Mouse (Mus musculus) hindbrain, embryonic 15.5 days (tissue): ENCODE results near the gene Unc5c. TPM values are rescaled to one million over a fixed set of nuclear protein-coding genes. Genes with fewer than 3 reads are reported as not detected.

Experiments used
- ATAC-seq: fragments of 200-750 bp; cut with Nextera tagmentation; 2 replicates; pipeline ENCODE4 v1.8.0; 2017; ENCODE audit warnings: low read depth, moderate number of reproducible peaks, moderate TSS enrichment; ENCODE audit not compliant: low FRiP score
- H3K27ac ChIP-seq: fragments of 300-500 bp; sonication (generic); replicated peaks from 2 replicates; pipeline ENCODE4 v1.5.1; 2015; ENCODE audit warnings: mild to moderate bottlenecking, inconsistent platforms
- H3K27me3 ChIP-seq: fragments of 300-500 bp; sonication (generic); 2 replicates; pipeline ENCODE4 v1.6.1; 2015; ENCODE audit warnings: control low read depth, inconsistent platforms
- H3K36me3 ChIP-seq: fragments of 300-500 bp; sonication (generic); 2 replicates; pipeline ENCODE4 v1.6.1; 2015; ENCODE audit warnings: control low read depth, inconsistent platforms
- H3K4me1 ChIP-seq: fragments of 300-500 bp; sonication (generic); replicated peaks from 2 replicates; pipeline ENCODE4 v1.6.1; 2015; ENCODE audit warnings: control low read depth, inconsistent platforms
- H3K4me2 ChIP-seq: fragments of 300-500 bp; sonication (generic); 2 replicates; pipeline ENCODE4 v1.6.1; 2015; ENCODE audit warnings: moderate library complexity, mild to moderate bottlenecking, inconsistent platforms
- H3K4me3 ChIP-seq: fragments of 300-500 bp; sonication (generic); 2 replicates; pipeline ENCODE4 v1.5.1; 2015; ENCODE audit warnings: mild to moderate bottlenecking, inconsistent platforms
- H3K9ac ChIP-seq: fragments of 300-500 bp; sonication (generic); 2 replicates; pipeline ENCODE4 v1.6.1; 2015; ENCODE audit warnings: inconsistent platforms
- H3K9me3 ChIP-seq: fragments of 300-500 bp; sonication (generic); 2 replicates; pipeline ENCODE4 v1.6.1; 2016; ENCODE audit warnings: control low read depth, inconsistent platforms
- WGBS: fragments of 180-500 bp; shearing (Covaris S2); methylation state at CpG from one replicate; pipeline ENCODE4 v1.1.7; 2015; 5-methylcytosine and 5-hydroxymethylcytosine counted together
- polyA plus RNA-seq: library from polyadenylated mRNA; unstranded; fragments of >200 nt; fragmentation: Nextera tagmentation; extraction: Ambion mirVana; gene quantifications from 2 replicates; pipeline ENCODE4 v1.2.1, GENCODE M21; 2015

Unc5c gene
- polyA plus RNA-seq, 1 experiment from 2014 or later: 28.6 TPM

- no peak for ATAC-seq
- Histone ChIP-seq H3K9me3 (no peaks in the 10 kb centered on the region), H3K4me1 (peaks cover 7% of the 10 kb centered on the region; the same call in 1 of the 2 replicates), H3K27ac (no peak overlapping the region), H3K27me3 (peaks cover 9% of the 10 kb centered on the region; the same call in 1 of the 2 replicates), H3K4me3 (no peak overlapping the region), H3K36me3 (no peaks in the 10 kb centered on the region), H3K9ac (no peak overlapping the region), H3K4me2 (no peak overlapping the region)
These were observed 116.3 kb downstream of the Unc5c start for GRCm38 (mm10) chr3:141581190-141581891.

- no peak overlapping the region for H3K4me2 ChIP-seq
- no peak for ATAC-seq
- H3K4me1 ChIP-seq: peaks cover 7% of the 10 kb centered on the region; the same call in 1 of the 2 replicates
- H3K27ac ChIP-seq: no peak overlapping the region
- H3K27me3 ChIP-seq: peaks cover 12% of the 10 kb centered on the region; the same call in 1 of the 2 replicates
- no peak overlapping the region for H3K4me3 ChIP-seq
- no peaks in the 10 kb centered on the region for H3K36me3 ChIP-seq
- H3K9ac ChIP-seq: no peak overlapping the region
- H3K9me3 ChIP-seq: no peaks in the 10 kb centered on the region
These were observed 116.8 kb downstream of the Unc5c start for GRCm38 (mm10) chr3:141581892-141582214.

GRCm38 (mm10) chr3:141583180-141583579 is 118.2 kb downstream of the Unc5c start:
- no peak for ATAC-seq
- Histone ChIP-seq H3K9ac (no peak overlapping the region), H3K9me3 (no peaks in the 10 kb centered on the region), H3K27me3 (peaks cover 12% of the 10 kb centered on the region; the same call in 1 of the 2 replicates), H3K4me3 (no peak overlapping the region), H3K36me3 (no peaks in the 10 kb centered on the region), H3K4me1 (peaks cover 12% of the 10 kb centered on the region; the same call in 1 of the 2 replicates), H3K4me2 (no peak overlapping the region), H3K27ac (no peak overlapping the region)
- WGBS: 100% methylated on average over 1 of the region's 1 CpGs

- H3K27ac ChIP-seq: no peak overlapping the region
- H3K9me3 ChIP-seq: no peaks in the 10 kb centered on the region
- H3K4me1 ChIP-seq: peaks cover 23% of the 10 kb centered on the region
- no peak for ATAC-seq
- no peaks in the 10 kb centered on the region for H3K36me3 ChIP-seq
- H3K4me2 ChIP-seq: no peak overlapping the region
- H3K9ac ChIP-seq: no peak overlapping the region
- H3K27me3 ChIP-seq: peaks cover 9% of the 10 kb centered on the region; the same call in 1 of the 2 replicates
- no peak overlapping the region for H3K4me3 ChIP-seq
- WGBS: 48% methylated on average over 4 of the region's 4 CpGs
These were observed 124.5 kb downstream of the Unc5c start for GRCm38 (mm10) chr3:141589392-141590012.

- Histone ChIP-seq H3K4me2 (no peak overlapping the region), H3K4me3 (no peak overlapping the region), H3K36me3 (no peaks in the 10 kb centered on the region), H3K27me3 (no peaks in the 10 kb centered on the region; the same call in 1 of the 2 replicates), H3K9me3 (no peaks in the 10 kb centered on the region), H3K4me1 (peaks cover 24% of the 10 kb centered on the region), H3K27ac (no peak overlapping the region), H3K9ac (no peak overlapping the region)
- 65% methylated on average over 5 of the region's 5 CpGs for WGBS
- ATAC-seq: no peak
These were observed 128.2 kb downstream of the Unc5c start for GRCm38 (mm10) chr3:141593249-141593648.

GRCm38 (mm10) chr3:141594120-141594519 is 129.1 kb downstream of the Unc5c start:
- H3K36me3 ChIP-seq: no peaks in the 10 kb centered on the region
- H3K9ac ChIP-seq: no peak overlapping the region
- H3K9me3 ChIP-seq: no peaks in the 10 kb centered on the region
- H3K4me2 ChIP-seq: no peak overlapping the region
- ATAC-seq: no peak
- H3K4me3 ChIP-seq: no peak overlapping the region
- H3K27me3 ChIP-seq: no peaks in the 10 kb centered on the region; the same call in 1 of the 2 replicates
- WGBS: 83% methylated on average over 5 of the region's 5 CpGs
- peaks cover 18% of the 10 kb centered on the region for H3K4me1 ChIP-seq
- no peak overlapping the region for H3K27ac ChIP-seq

- H3K9me3 ChIP-seq: no peaks in the 10 kb centered on the region
- peaks cover 17% of the 10 kb centered on the region; the same call in 1 of the 2 replicates for H3K4me1 ChIP-seq
- no peak overlapping the region for H3K9ac ChIP-seq
- no peaks in the 10 kb centered on the region for H3K36me3 ChIP-seq
- 0 out of 2 replicates have a peak, but pooled peaks have one; percentile 19 for ATAC-seq
- no peaks in the 10 kb centered on the region; the same call in 1 of the 2 replicates for H3K27me3 ChIP-seq
- no peak overlapping the region for H3K27ac ChIP-seq
- H3K4me3 ChIP-seq: no peak overlapping the region
- WGBS: 21% methylated on average over 3 of the region's 3 CpGs
- no peak overlapping the region for H3K4me2 ChIP-seq
These were observed 130.1 kb downstream of the Unc5c start for GRCm38 (mm10) chr3:141595073-141595472.

GRCm38 (mm10) chr3:141596461-141596860 is 131.4 kb downstream of the Unc5c start:
- no peak for ATAC-seq
- 60% methylated on average over 3 of the region's 3 CpGs for WGBS
- Histone ChIP-seq H3K27me3 (no peaks in the 10 kb centered on the region; the same call in 1 of the 2 replicates), H3K4me2 (no peak overlapping the region), H3K9me3 (no peaks in the 10 kb centered on the region), H3K9ac (no peak overlapping the region), H3K27ac (no peak overlapping the region), H3K36me3 (no peaks in the 10 kb centered on the region), H3K4me3 (no peak overlapping the region), H3K4me1 (peaks cover 28% of the 10 kb centered on the region)

GRCm38 (mm10) chr3:141596881-141597280 is 131.9 kb downstream of the Unc5c start:
- Histone ChIP-seq H3K4me2 (no peak overlapping the region), H3K4me1 (peaks cover 26% of the 10 kb centered on the region), H3K27me3 (no peaks in the 10 kb centered on the region; the same call in 1 of the 2 replicates), H3K36me3 (no peaks in the 10 kb centered on the region), H3K9me3 (no peaks in the 10 kb centered on the region), H3K4me3 (no peak overlapping the region), H3K27ac (no peak overlapping the region), H3K9ac (no peak overlapping the region)
- 68% methylated on average over 1 of the region's 1 CpGs for WGBS
- ATAC-seq: no peak

GRCm38 (mm10) chr3:141597974-141598373 is 133.0 kb downstream of the Unc5c start:
- Histone ChIP-seq H3K4me1 (peaks cover 26% of the 10 kb centered on the region), H3K9me3 (no peaks in the 10 kb centered on the region), H3K9ac (no peak overlapping the region), H3K4me3 (no peak overlapping the region), H3K36me3 (no peaks in the 10 kb centered on the region), H3K27ac (no peak overlapping the region), H3K4me2 (no peak overlapping the region), H3K27me3 (no peaks in the 10 kb centered on the region; the same call in 1 of the 2 replicates)
- ATAC-seq: no peak
- WGBS: 57% methylated on average over 2 of the region's 2 CpGs

GRCm38 (mm10) chr3:141598936-141599335 is 133.9 kb downstream of the Unc5c start:
- no peak overlapping the region for H3K4me3 ChIP-seq
- H3K4me1 ChIP-seq: peaks cover 26% of the 10 kb centered on the region
- no peaks in the 10 kb centered on the region for H3K9me3 ChIP-seq
- H3K27ac ChIP-seq: no peak overlapping the region
- no peak for ATAC-seq
- no peaks in the 10 kb centered on the region; the same call in 1 of the 2 replicates for H3K27me3 ChIP-seq
- no peak overlapping the region for H3K4me2 ChIP-seq
- WGBS: 85% methylated on average over 2 of the region's 2 CpGs
- no peaks in the 10 kb centered on the region for H3K36me3 ChIP-seq
- H3K9ac ChIP-seq: no peak overlapping the region

GRCm38 (mm10) chr3:141601072-141601549 is 136.1 kb downstream of the Unc5c start:
- Histone ChIP-seq H3K27ac (0 out of 2 replicates have a peak overlapping the region, but pooled peaks have one; percentile 4), H3K4me2 (no peak overlapping the region), H3K9me3 (no peaks in the 10 kb centered on the region), H3K4me3 (no peak overlapping the region), H3K27me3 (no peaks in the 10 kb centered on the region), H3K9ac (no peak overlapping the region), H3K36me3 (no peaks in the 10 kb centered on the region), H3K4me1 (peaks cover 20% of the 10 kb centered on the region)
- peak; percentile 84 for ATAC-seq
- 12% methylated on average over 6 of the region's 6 CpGs for WGBS
